Mouse (Mus musculus) adipocyte (in vitro differentiated cells): ENCODE results near the gene Pip4k2b.
"Not testable (repeated sequence)": the region's sequence is repeated elsewhere in the genome, so short reads cannot be mapped to it uniquely, and the experiment has no call there.

ENCODE experiments used
- DNase-seq: peaks from one replicate; pipeline ENCODE4 v3.0.0-alpha.2; 2016; ENCODE audit warnings: low spot score

Gene Pip4k2b

GRCm38 (mm10) chr11:97744063-97744717, at the start of gene Pip4k2b:
TSS of gene Pip4k2b (minus strand) at chr11:97744704.
- DNase-seq, result no peak

GRCm38 (mm10) chr11:97793165-97793564, 48.7 kb upstream of the Pip4k2b start:
- DNase-seq, result peak; percentile 81

- DNase-seq, result not testable (repeated sequence)
Observed at GRCm38 (mm10) chr11:97790778-97791438, 46.4 kb upstream of the Pip4k2b start.

- no peak for DNase-seq
Observed at GRCm38 (mm10) chr11:97789727-97790126, 45.2 kb upstream of the Pip4k2b start.

- no peak for DNase-seq
Observed at GRCm38 (mm10) chr11:97787961-97788360, 43.5 kb upstream of the Pip4k2b start.

- no peak for DNase-seq
Observed at GRCm38 (mm10) chr11:97782564-97782895, 38.0 kb upstream of the Pip4k2b start.

- peak; percentile 98 for DNase-seq
Observed at GRCm38 (mm10) chr11:97781832-97782563, 37.5 kb upstream of the Pip4k2b start, which contains the start of gene Rpl23. TSS of gene Rpl23 (minus strand) at chr11:97782437.

GRCm38 (mm10) chr11:97781478-97781831, 37.0 kb upstream of the Pip4k2b start:
- peak; percentile 55 for DNase-seq

- no peak for DNase-seq
Observed at GRCm38 (mm10) chr11:97779968-97780701, 35.6 kb upstream of the Pip4k2b start.

- DNase-seq, result no peak
Observed at GRCm38 (mm10) chr11:97778918-97779317, 34.4 kb upstream of the Pip4k2b start.

- peak; percentile 54 for DNase-seq
Observed at GRCm38 (mm10) chr11:97777129-97777529, 32.6 kb upstream of the Pip4k2b start.

- no peak for DNase-seq
Observed at GRCm38 (mm10) chr11:97776497-97777128, 32.1 kb upstream of the Pip4k2b start.

- DNase-seq, result no peak
Observed at GRCm38 (mm10) chr11:97775808-97776496, 31.4 kb upstream of the Pip4k2b start, which contains the start of gene 1700001P01Rik. TSS of gene 1700001P01Rik (minus strand) at chr11:97775918.

- DNase-seq, result no peak
Observed at GRCm38 (mm10) chr11:97775186-97775585, 30.7 kb upstream of the Pip4k2b start.

- no peak for DNase-seq
Observed at GRCm38 (mm10) chr11:97771410-97771809, 26.9 kb upstream of the Pip4k2b start.

GRCm38 (mm10) chr11:97769704-97770103, 25.2 kb upstream of the Pip4k2b start:
- DNase-seq, result no peak

GRCm38 (mm10) chr11:97766154-97766881, 21.8 kb upstream of the Pip4k2b start, which contains the start of gene Cwc25:
TSS of gene Cwc25 (minus strand) at chr11:97766556.
- peak; percentile 98 for DNase-seq

- DNase-seq, result no peak
Observed at GRCm38 (mm10) chr11:97761638-97762037, 17.1 kb upstream of the Pip4k2b start.

GRCm38 (mm10) chr11:97758942-97759341, 14.4 kb upstream of the Pip4k2b start:
- no peak for DNase-seq

GRCm38 (mm10) chr11:97758125-97758524, 13.6 kb upstream of the Pip4k2b start:
- DNase-seq, result no peak
